Mouse (Mus musculus) liver, embryonic 14.5 days (tissue): ENCODE results near the gene Nucb1. TPM values are rescaled to one million over a fixed set of nuclear protein-coding genes. Genes with fewer than 3 reads are reported as not detected.
A peak's percentile ranks its signal among the peaks of the same experiment; 100 is the strongest.

Source experiments
- ATAC-seq: fragments of 200-750 bp; cut with Nextera tagmentation; 2 replicates; pipeline ENCODE4 v1.8.0; 2017; ENCODE audit warnings: moderate number of reproducible peaks, mild to moderate bottlenecking, moderate library complexity; ENCODE audit not compliant: insufficient read depth
- DNase-seq, 3 experiments: peaks; one replicate each; pipeline ENCODE4 v3.0.0-alpha.2; 2012 to 2013; ENCODE audit warnings: low read depth in 3 of 3, low spot score in 3 of 3
- H3K27ac ChIP-seq: fragments of 300-500 bp; sonication (generic); 2 replicates; pipeline ENCODE4 v1.5.1; 2014; ENCODE audit warnings: moderate library complexity, mild to moderate bottlenecking, control low read depth, inconsistent platforms
- H3K27me3 ChIP-seq: fragments of 300-500 bp; sonication (generic); 2 replicates; pipeline ENCODE4 v1.6.1; 2014; ENCODE audit warnings: mild to moderate bottlenecking, low read length, moderate library complexity; ENCODE audit not compliant: control insufficient read depth, insufficient read depth
- H3K36me3 ChIP-seq: fragments of 300-500 bp; sonication (generic); replicated peaks from 2 replicates; pipeline ENCODE4 v1.6.1; 2014; ENCODE audit warnings: low read depth; ENCODE audit not compliant: control insufficient read depth, insufficient read depth
- H3K4me1 ChIP-seq, 2 experiments: fragments of 200-500 bp in 1 of 2; fragments of 300-500 bp in 1 of 2; sonication (generic) in 1 of 2; replicated peaks; 2 replicates each; pipeline ENCODE4 v1.6.1; 2012 to 2014; ENCODE audit warnings: antibody characterized with exemption in 1 of 2, inconsistent platforms in 1 of 2, low read length in 1 of 2; ENCODE audit not compliant: control insufficient read depth in 2 of 2, insufficient read depth in 2 of 2
- H3K4me2 ChIP-seq: fragments of 300-500 bp; sonication (generic); 2 replicates; pipeline ENCODE4 v1.6.1; 2014; ENCODE audit warnings: low read depth, mild to moderate bottlenecking, control low read depth, moderate library complexity
- H3K4me3 ChIP-seq, 2 experiments: fragments of 200-500 bp in 1 of 2; fragments of 300-500 bp in 1 of 2; sonication (generic) in 1 of 2; 2 replicates each; pipeline ENCODE4 v1.5.1; 2012 to 2014; ENCODE audit warnings: low read depth in 2 of 2, low read length in 2 of 2, mild to moderate bottlenecking in 2 of 2, control low read depth in 1 of 2, inconsistent platforms in 1 of 2, moderate library complexity in 1 of 2; ENCODE audit not compliant: insufficient read depth in 1 of 2
- H3K9ac ChIP-seq: fragments of 300-500 bp; sonication (generic); replicated peaks from 2 replicates; pipeline ENCODE4 v1.6.1; 2014; ENCODE audit warnings: mild to moderate bottlenecking, control low read depth, moderate library complexity
- H3K9me3 ChIP-seq: fragments of 300-500 bp; sonication (generic); 2 replicates; pipeline ENCODE4 v1.6.1; 2016; ENCODE audit warnings: low read length, mixed read lengths; ENCODE audit not compliant: control insufficient read depth
- CTCF ChIP-seq: IDR thresholded peaks from 2 replicates; pipeline ENCODE4 v1.5.1; 2016; ENCODE audit warnings: antibody characterized with exemption, low read depth, control low read depth
- EP300 ChIP-seq: IDR thresholded peaks from 2 replicates; pipeline ENCODE4 v1.6.1; 2016; ENCODE audit warnings: antibody characterized with exemption, low read depth
- WGBS: fragments of 180-500 bp; shearing (Covaris S2); extraction: QIAGEN DNeasy Blood & Tissue Kit; methylation state at CpG from one replicate; pipeline ENCODE4 v1.1.7; 2014; ENCODE audit not compliant: insufficient replicate concordance; 5-methylcytosine and 5-hydroxymethylcytosine counted together
- polyA plus RNA-seq, 2 experiments: library from polyadenylated mRNA; depleted of rRNA in 1 of 2; stranded (reverse) in 1 of 2; unstranded in 1 of 2; fragments of >200 nt; fragmentation: Nextera tagmentation in 1 of 2; extraction: Ambion mirVana in 1 of 2; gene quantifications; 2 replicates each; pipeline versions ENCODE4 v1.2.1 to v1.2.3; 2012 to 2014

Gene Nucb1
- polyA plus RNA-seq, 2 experiments, result 58.8 to 81.7 TPM

GRCm38 (mm10) chr7:45457204-45458060, 52.8 kb downstream of the Nucb1 start:
- Histone ChIP-seq H3K9me3 (no peaks in the 10 kb centered on the region), H3K27me3 (no peaks in the 10 kb centered on the region), H3K27ac (peak overlapping the region; percentile 91), H3K4me1 (peaks cover 33 to 38% of the 10 kb centered on the region in 2 experiments), H3K4me3 (peak overlapping the region; percentile 96 to 100), H3K4me2 (peak overlapping the region; percentile 96), H3K36me3 (peaks cover 25% of the 10 kb centered on the region), H3K9ac (peak overlapping the region; percentile 98)
- DNase-seq (peak; percentile 52 to 64 (median 60)), ATAC-seq (peak; percentile 3; the same call in 1 of the 2 replicates)
- TF ChIP-seq EP300 (0 out of 2 replicates have a peak, but pooled peaks have one; percentile 2), CTCF (no peak)
- WGBS, result 40% methylated on average over 9 of the region's 10 CpGs

- Histone ChIP-seq H3K4me1 (peaks cover 32% of the 10 kb centered on the region in 2 experiments), H3K27ac (peak overlapping the region; percentile 65), H3K9me3 (no peaks in the 10 kb centered on the region), H3K27me3 (no peaks in the 10 kb centered on the region), H3K9ac (no peak overlapping the region), H3K36me3 (peaks cover 20% of the 10 kb centered on the region), H3K4me3 (peak overlapping the region; percentile 22 to 100; a peak in 3 of 4 replicates), H3K4me2 (peak overlapping the region; percentile 96)
- no peak for TF ChIP-seq CTCF
- TF ChIP-seq EP300, result no peak
- ATAC-seq (no peak), DNase-seq (no peak)
- WGBS, result 55% methylated on average over 9 of the region's 9 CpGs
Measured at GRCm38 (mm10) chr7:45456721-45457203, 53.4 kb downstream of the Nucb1 start.

- no peak for DNase-seq
- no peak for TF ChIP-seq CTCF
- TF ChIP-seq EP300, result no peak
- Histone ChIP-seq H3K9me3 (no peaks in the 10 kb centered on the region), H3K4me1 (peaks cover 28 to 32% of the 10 kb centered on the region in 2 experiments), H3K4me3 (no peak overlapping the region), H3K27ac (peak overlapping the region; percentile 27), H3K4me2 (no peak overlapping the region), H3K9ac (no peak overlapping the region), H3K36me3 (peaks cover 17% of the 10 kb centered on the region), H3K27me3 (no peaks in the 10 kb centered on the region)
- ATAC-seq, result no peak
- WGBS, result 76% methylated on average over 13 of the region's 13 CpGs
Measured at GRCm38 (mm10) chr7:45455932-45456696, 54.1 kb downstream of the Nucb1 start.

GRCm38 (mm10) chr7:45454971-45455370, 55.2 kb downstream of the Nucb1 start:
- H3K9me3 ChIP-seq, result no peaks in the 10 kb centered on the region
- no peak overlapping the region for H3K4me2 ChIP-seq
- H3K4me1 ChIP-seq, result peaks cover 18 to 24% of the 10 kb centered on the region in 2 experiments
- 85% methylated on average over 15 of the region's 15 CpGs for WGBS
- no peak for TF ChIP-seq EP300
- TF ChIP-seq CTCF, result no peak
- no peaks in the 10 kb centered on the region for H3K27me3 ChIP-seq
- ATAC-seq (no peak), DNase-seq (no peak)
- H3K4me3 ChIP-seq, result no peak overlapping the region
- H3K27ac ChIP-seq, result no peak overlapping the region
- peaks cover 17% of the 10 kb centered on the region for H3K36me3 ChIP-seq
- H3K9ac ChIP-seq, result no peak overlapping the region
